Mouse (Mus musculus) activated CD4-positive, CD25-positive, alpha-beta regulatory T cell (primary cell): ENCODE measurements around the gene Fyb. TPM values are rescaled to one million over a fixed set of nuclear protein-coding genes. Genes with fewer than 3 reads are reported as not detected.

Source experiments
- polyA plus RNA-seq, 2 experiments: library from polyadenylated mRNA; unstranded; fragments of 100-300 nt; shearing (Covaris generic); gene quantifications; one replicate each; pipeline ENCODE4 v1.2.1; 2017

The Fyb gene
- 100 to 1,000 TPM; 525 to 581 TPM for polyA plus RNA-seq

GRCm38 (mm10) chr15:6522653-6523167 lies at the start of gene Fyb:
Gene Fyb (plus strand): TSS chr15:6522853.

GRCm38 (mm10) chr15:6707936-6708525 lies 185.4 kb downstream of the Fyb start, which contains the start of gene Rictor:
Gene Rictor (plus strand): TSS chr15:6708379.

Other genes starting within 250 kb of the Fyb start
- 1 to 10 TPM in 1 of 2 experiments, under 1 TPM in 1; 0.16 to 5.3 TPM for gene Dab2, start 223.1 kb upstream of the Fyb start, polyA plus RNA-seq
- under 1 TPM in 1 of 2 experiments, not detected in 1; 0.48 TPM for gene C9, start 77.5 kb upstream of the Fyb start, polyA plus RNA-seq
- 10 to 100 TPM; 63.4 to 85.9 TPM for gene Rictor, start 185.5 kb downstream of the Fyb start, polyA plus RNA-seq